Mouse (Mus musculus): ENCODE measurements around the gene Mxd3. TPM values are rescaled to one million over a fixed set of nuclear protein-coding genes. Genes with fewer than 3 reads are reported as not detected.

Gene Mxd3
- polyA plus RNA-seq, 1 experiment = not detected

DNA sequence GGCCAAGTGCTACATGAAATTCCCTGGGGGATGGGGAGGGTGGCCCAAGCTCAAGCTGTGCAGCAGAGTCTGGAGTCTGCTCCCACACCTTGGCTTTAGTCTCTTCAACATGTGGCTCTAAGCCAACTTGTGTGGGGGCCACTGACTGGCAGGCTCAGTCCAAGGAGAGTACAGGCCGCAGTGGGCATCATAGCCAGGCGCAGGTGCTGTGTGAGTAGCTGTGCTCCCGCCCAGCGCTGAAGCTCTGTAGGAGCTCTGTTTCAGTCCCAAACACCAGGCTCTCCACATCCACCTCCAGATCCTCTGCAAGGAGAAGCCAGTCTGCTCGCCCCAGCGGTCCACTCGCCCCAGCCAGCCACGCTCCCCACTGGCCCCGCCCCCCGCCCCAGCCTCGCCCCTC is 4.0 kb downstream of the Mxd3 start:
- TF ChIP-seq POLR2A (IDR thresholded peaks at IDR 0.05; ENCODE audit: insufficient read depth, low read depth, low read length) = no peak
- TF ChIP-seq CTCF (IDR thresholded peaks at IDR 0.05; ENCODE audit: insufficient read depth, low read depth, low read length) = no peak
- no peak overlapping the region for H3K27ac ChIP-seq (ENCODE audit: insufficient read depth, low read depth, low read length)
- WGBS = 77% methylated on average over 11 of the region's 11 CpGs
- peaks cover 27% of the 10 kb centered on the region for H3K4me1 ChIP-seq (ENCODE audit: control insufficient read depth, insufficient read depth, low read length)
- H3K4me3 ChIP-seq (ENCODE audit: insufficient read depth, low read depth, low read length) = no peak overlapping the region

DNA sequence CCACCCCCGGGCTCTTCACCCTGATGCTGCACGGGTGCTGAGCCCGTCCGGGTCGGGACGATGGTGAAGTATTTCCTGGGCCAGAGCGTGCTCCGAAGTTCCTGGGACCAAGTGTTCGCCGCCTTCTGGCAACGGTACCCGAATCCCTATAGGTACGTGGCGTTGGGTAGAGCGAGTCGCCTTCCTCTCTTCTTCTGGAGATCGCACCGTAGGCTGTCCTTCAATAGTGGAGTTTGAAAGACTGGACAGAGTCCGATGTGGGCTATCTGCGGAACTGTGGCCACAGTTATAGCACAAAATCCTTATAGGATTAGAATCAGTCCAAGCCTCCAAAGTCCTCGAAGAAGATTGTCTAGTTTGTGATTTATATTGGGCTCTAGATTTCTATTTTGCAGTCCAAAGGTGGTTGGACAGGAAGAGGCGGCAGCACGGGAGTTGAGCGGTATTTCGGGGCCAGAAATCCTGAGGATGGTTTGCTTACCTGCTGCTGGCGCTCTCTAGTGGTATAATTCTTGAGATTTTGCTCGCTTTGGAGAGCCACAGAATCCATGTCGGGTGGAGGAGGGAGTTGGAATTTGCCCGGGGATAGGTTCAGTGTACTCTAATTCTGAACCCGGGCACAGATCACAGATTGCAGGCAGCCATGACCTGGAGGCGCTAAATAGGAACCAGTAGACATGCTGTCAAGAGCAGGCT is 7.3 kb downstream of the Mxd3 start:
- WGBS = under 1% methylated on average over 31 of the region's 31 CpGs
- TF ChIP-seq POLR2A (IDR thresholded peaks at IDR 0.05; ENCODE audit: insufficient read depth, low read depth, low read length) (no peak; the same call in 1 of the 2 replicates), CTCF (IDR thresholded peaks at IDR 0.05; ENCODE audit: insufficient read depth, low read depth, low read length) (no peak)

DNA sequence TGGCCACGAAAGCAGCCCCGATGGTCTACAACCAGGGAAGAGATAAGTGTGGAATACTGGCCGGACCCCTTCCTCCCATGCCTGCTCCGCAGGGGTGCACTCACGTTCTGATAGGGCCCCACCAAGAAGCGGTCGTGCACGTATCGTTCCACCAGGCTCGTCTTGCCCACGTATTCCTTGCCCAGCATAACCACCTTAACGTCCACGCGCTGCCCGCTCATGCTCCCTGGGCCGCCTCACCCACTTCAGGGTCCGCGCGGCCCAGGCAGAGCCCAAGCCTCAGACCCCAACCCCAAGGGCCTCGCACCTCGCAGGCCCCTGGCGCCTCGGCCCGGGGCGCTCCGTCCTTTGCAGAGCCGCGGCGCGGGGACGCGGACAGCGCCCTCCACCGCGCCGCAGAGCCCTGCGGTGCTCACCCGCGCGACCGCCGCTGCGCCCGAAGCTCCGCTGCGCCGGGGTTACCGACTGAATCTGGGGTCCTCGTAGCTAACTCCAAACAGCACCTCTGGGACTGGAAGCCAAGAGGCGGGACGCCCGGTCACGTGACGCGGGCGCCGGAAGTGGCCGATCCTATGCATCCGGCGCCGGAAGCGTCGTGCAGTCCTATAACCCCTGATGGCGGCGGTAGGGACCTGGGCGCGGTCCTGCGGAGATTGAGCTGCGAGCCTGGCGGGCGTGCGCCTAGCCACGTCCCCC is 8.0 kb downstream of the Mxd3 start, which contains the start of gene Rab24:
Rab24 (minus strand) TSS at position 513 of the 696 bp plus-strand sequence.
- Histone ChIP-seq H3K4me3 (ENCODE audit: insufficient read depth, low read depth, low read length) (peak within 1 kb of the TSS; percentile 91), H3K27ac (ENCODE audit: insufficient read depth, low read depth, low read length) (0 out of 2 replicates have a peak within 1 kb of the TSS, but pooled peaks have one; percentile 16), H3K4me1 (ENCODE audit: control insufficient read depth, insufficient read depth, low read length) (peaks cover 8% of the 10 kb centered on the region)
- under 1% methylated on average over 73 of the region's 73 CpGs for WGBS
- TF ChIP-seq CTCF (IDR thresholded peaks at IDR 0.05; ENCODE audit: insufficient read depth, low read depth, low read length) (no peak), POLR2A (IDR thresholded peaks at IDR 0.05; ENCODE audit: insufficient read depth, low read depth, low read length) (no peak; the same call in 1 of the 2 replicates)

More for the DNA sequence above, 7.3 kb downstream of the Mxd3 start:
- peak overlapping the region; percentile 91 for H3K4me3 ChIP-seq (ENCODE audit: insufficient read depth, low read depth, low read length)
- no peak overlapping the region for H3K27ac ChIP-seq (ENCODE audit: insufficient read depth, low read depth, low read length)
- peaks cover 12% of the 10 kb centered on the region for H3K4me1 ChIP-seq (ENCODE audit: control insufficient read depth, insufficient read depth, low read length)

DNA sequence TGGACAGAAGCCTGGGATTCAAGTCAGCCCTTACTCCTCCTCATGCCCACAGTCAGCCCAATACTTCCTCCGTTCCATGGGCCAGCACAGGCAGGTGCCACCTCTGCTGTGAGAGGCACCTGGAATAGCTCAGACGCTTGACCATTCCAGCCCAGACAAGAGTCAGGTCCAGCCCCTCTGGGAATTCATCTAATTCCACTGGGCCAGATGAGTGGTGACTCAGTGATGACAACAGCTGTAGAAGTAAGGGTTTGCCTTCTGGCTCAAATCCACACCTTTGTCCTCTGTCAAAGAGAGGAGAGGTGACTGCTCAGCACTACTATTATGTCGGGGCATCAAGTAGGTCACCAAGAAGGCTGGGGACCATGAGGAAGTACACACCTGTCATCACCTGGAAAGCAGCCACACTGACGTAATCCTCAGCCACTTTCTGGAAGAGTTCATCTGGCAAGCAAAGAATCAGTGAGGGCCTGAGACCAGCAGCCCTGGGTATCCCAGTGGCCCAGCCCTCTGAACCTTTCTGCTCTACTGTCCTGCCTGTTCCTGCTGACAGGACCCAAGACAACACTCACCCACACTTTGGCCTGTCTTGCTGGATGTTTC is 9.6 kb downstream of the Mxd3 start, which contains the start of gene Prelid1:
Prelid1 (plus strand) TSS at position 570 of the 603 bp plus-strand sequence.
- no peak within 1 kb of the TSS for H3K27ac ChIP-seq (ENCODE audit: insufficient read depth, low read depth, low read length)
- peaks cover 8% of the 10 kb centered on the region for H3K4me1 ChIP-seq (ENCODE audit: control insufficient read depth, insufficient read depth, low read length)
- WGBS = 79% methylated on average over 4 of the region's 4 CpGs
- no peak for TF ChIP-seq CTCF (IDR thresholded peaks at IDR 0.05; ENCODE audit: insufficient read depth, low read depth, low read length)
- no peak for TF ChIP-seq POLR2A (IDR thresholded peaks at IDR 0.05; ENCODE audit: insufficient read depth, low read depth, low read length)
- peak within 1 kb of the TSS; percentile 91 for H3K4me3 ChIP-seq (ENCODE audit: insufficient read depth, low read depth, low read length)

DNA sequence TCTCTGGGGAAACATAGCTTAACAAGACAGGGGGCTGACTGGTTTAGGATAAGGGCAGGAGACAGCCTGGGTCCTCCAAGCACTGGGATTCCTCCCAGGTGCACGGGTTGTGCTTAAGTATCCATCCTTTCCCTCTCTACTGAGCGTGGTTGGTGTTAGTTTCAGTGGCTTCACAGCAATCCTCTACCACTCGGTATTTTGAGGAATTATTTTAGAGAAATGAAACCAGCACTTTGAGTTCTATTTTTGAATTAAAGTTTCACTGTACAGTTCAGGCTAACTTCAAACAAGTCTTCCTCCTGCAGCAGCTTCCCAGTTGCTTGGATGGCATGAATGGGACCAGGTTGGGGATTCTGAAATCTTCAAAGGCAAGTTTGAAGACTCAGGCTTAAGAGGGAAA is 11.3 kb downstream of the Mxd3 start:
- 67% methylated on average over 3 of the region's 3 CpGs for WGBS
- no peak overlapping the region for H3K4me3 ChIP-seq (ENCODE audit: insufficient read depth, low read depth, low read length)
- peaks cover 7% of the 10 kb centered on the region for H3K4me1 ChIP-seq (ENCODE audit: control insufficient read depth, insufficient read depth, low read length)
- no peak overlapping the region for H3K27ac ChIP-seq (ENCODE audit: insufficient read depth, low read depth, low read length)
- TF ChIP-seq POLR2A (IDR thresholded peaks at IDR 0.05; ENCODE audit: insufficient read depth, low read depth, low read length) = no peak
- TF ChIP-seq CTCF (IDR thresholded peaks at IDR 0.05; ENCODE audit: insufficient read depth, low read depth, low read length) = no peak

DNA sequence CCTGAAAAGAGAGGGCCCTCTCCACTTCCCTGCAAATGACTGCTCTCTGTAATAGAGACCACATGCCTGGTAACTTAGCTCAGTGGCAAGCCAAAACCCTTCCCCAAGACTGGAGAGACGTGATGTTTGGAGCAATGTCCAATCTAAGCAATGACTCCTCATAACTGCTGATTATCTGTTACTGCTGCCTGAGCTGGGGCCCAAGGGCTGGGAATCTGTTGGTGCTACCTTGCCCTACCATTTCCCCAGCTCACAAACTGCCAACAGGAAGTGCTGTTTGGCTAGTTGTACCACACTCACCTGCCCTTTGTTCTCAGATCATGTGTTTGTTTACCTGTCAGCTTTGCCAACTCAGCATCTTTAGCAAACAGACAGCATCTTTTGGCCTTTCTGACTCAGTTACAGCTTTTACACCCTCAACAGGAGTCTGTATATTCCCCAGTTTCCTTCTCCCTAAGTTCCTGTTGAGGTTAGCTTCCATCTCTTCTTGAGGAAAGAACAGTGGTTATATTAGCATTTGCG is 14.7 kb downstream of the Mxd3 start:
- Histone ChIP-seq H3K4me3 (ENCODE audit: insufficient read depth, low read depth, low read length) (no peak overlapping the region), H3K27ac (ENCODE audit: insufficient read depth, low read depth, low read length) (no peak overlapping the region), H3K4me1 (ENCODE audit: control insufficient read depth, insufficient read depth, low read length) (no peaks in the 10 kb centered on the region)
- WGBS = 77% methylated on average over 2 of the region's 2 CpGs
- TF ChIP-seq CTCF (IDR thresholded peaks at IDR 0.05; ENCODE audit: insufficient read depth, low read depth, low read length) = no peak
- TF ChIP-seq POLR2A (IDR thresholded peaks at IDR 0.05; ENCODE audit: insufficient read depth, low read depth, low read length) = no peak

DNA sequence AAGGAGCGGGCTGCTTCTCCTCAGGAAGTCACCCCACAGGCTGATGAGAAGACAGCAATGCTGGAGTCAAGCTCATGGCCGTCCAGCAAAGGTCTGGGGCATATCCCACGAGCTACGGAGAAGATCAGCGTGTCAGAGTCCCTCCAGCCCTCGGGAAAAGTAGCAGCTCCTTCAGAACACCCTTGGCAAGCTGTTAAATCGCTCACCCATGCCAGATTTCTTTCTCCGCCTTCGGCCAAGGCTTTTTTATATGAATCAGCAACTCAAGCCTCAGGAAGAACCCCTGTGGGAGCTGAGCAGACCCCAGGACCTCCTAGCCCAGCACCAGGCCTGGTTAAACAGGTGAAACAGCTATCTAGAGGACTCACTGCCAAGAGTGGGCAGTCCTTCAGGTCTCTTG is 16.6 kb downstream of the Mxd3 start:
- TF ChIP-seq CTCF (IDR thresholded peaks at IDR 0.05; ENCODE audit: insufficient read depth, low read depth, low read length) = no peak
- no peak for TF ChIP-seq POLR2A (IDR thresholded peaks at IDR 0.05; ENCODE audit: insufficient read depth, low read depth, low read length)
- Histone ChIP-seq H3K27ac (ENCODE audit: insufficient read depth, low read depth, low read length) (no peak overlapping the region), H3K4me3 (ENCODE audit: insufficient read depth, low read depth, low read length) (no peak overlapping the region), H3K4me1 (ENCODE audit: control insufficient read depth, insufficient read depth, low read length) (no peaks in the 10 kb centered on the region)
- WGBS = 68% methylated on average over 9 of the region's 9 CpGs

DNA sequence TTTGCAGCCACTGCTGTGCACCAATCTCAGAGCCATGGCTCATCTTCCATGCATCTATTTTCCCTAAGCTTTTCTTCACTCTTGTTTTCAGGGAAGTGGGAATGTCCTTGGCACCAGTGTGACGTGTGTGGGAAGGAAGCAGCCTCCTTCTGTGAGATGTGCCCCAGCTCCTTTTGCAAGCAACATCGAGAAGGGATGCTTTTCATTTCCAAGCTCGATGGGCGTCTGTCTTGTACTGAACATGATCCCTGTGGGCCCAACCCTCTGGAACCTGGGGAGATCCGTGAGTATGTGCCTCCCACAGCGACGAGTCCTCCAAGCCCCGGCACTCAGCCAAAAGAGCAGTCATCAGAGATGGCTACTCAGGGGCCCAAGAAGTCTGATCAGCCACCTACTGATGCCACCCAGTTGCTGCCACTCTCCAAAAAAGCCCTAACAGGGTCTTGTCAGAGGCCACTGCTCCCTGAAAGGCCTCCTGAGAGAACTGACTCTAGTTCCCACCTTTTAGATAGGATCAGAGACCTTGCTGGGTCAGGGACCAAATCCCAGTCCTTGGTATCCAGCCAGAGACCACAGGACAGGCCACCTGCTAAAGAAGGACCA is 17.5 kb downstream of the Mxd3 start:
- Histone ChIP-seq H3K27ac (ENCODE audit: insufficient read depth, low read depth, low read length) (no peak overlapping the region), H3K4me1 (ENCODE audit: control insufficient read depth, insufficient read depth, low read length) (no peaks in the 10 kb centered on the region), H3K4me3 (ENCODE audit: insufficient read depth, low read depth, low read length) (no peak overlapping the region)
- TF ChIP-seq POLR2A (IDR thresholded peaks at IDR 0.05; ENCODE audit: insufficient read depth, low read depth, low read length) (no peak), CTCF (IDR thresholded peaks at IDR 0.05; ENCODE audit: insufficient read depth, low read depth, low read length) (no peak)
- WGBS = 73% methylated on average over 8 of the region's 8 CpGs

All from olfactory bulb, adult 2 months (tissue).